Mouse (Mus musculus) frontal cortex, postnatal 10 days (tissue): ENCODE measurements around the gene E2f1.

Experiments
- DNase-seq, 2 experiments: peaks; one replicate each; pipeline ENCODE4 v3.0.0; 2022; ENCODE audit warnings: low spot score in 2 of 2, mixed read lengths in 1 of 2

Gene E2f1

GRCm38 (mm10) chr2:154552424-154552907, 17.2 kb downstream of the E2f1 start:
- DNase-seq = peak; percentile 75 to 79

- no peak for DNase-seq
Observed at GRCm38 (mm10) chr2:154551927-154552326, 17.8 kb downstream of the E2f1 start.

- no peak for DNase-seq
Observed at GRCm38 (mm10) chr2:154551476-154551875, 18.2 kb downstream of the E2f1 start, which contains the start of gene Actl10. TSS of gene Actl10 (plus strand) at chr2:154551776.

GRCm38 (mm10) chr2:154550937-154551336, 18.8 kb downstream of the E2f1 start:
- DNase-seq = no peak

- DNase-seq = no peak
Observed at GRCm38 (mm10) chr2:154549886-154550189, 19.9 kb downstream of the E2f1 start.

- DNase-seq = peak in 1 of 2 experiments; percentile 70
Observed at GRCm38 (mm10) chr2:154549127-154549885, 20.4 kb downstream of the E2f1 start.

GRCm38 (mm10) chr2:154548688-154549087, 21.0 kb downstream of the E2f1 start:
- DNase-seq = no peak

GRCm38 (mm10) chr2:154546711-154547110, 23.0 kb downstream of the E2f1 start, which contains the start of gene 1700003F12Rik:
TSS of gene 1700003F12Rik (plus strand) at chr2:154547085.
- DNase-seq = no peak

- DNase-seq = peak; percentile 68 to 84
Observed at GRCm38 (mm10) chr2:154543567-154544347, 25.9 kb downstream of the E2f1 start.

GRCm38 (mm10) chr2:154541630-154542029, 28.1 kb downstream of the E2f1 start:
- no peak for DNase-seq

GRCm38 (mm10) chr2:154539720-154540119, 30.0 kb downstream of the E2f1 start:
- DNase-seq = peak in 1 of 2 experiments; percentile 63

- no peak for DNase-seq
Observed at GRCm38 (mm10) chr2:154538710-154539109, 31.0 kb downstream of the E2f1 start.

GRCm38 (mm10) chr2:154538310-154538709, 31.4 kb downstream of the E2f1 start:
- DNase-seq = no peak

- no peak for DNase-seq
Observed at GRCm38 (mm10) chr2:154534704-154535270, 34.9 kb downstream of the E2f1 start.

- no peak for DNase-seq
Observed at GRCm38 (mm10) chr2:154532888-154533287, 36.8 kb downstream of the E2f1 start.

GRCm38 (mm10) chr2:154526531-154526930, 43.2 kb downstream of the E2f1 start:
- no peak for DNase-seq

- no peak for DNase-seq
Observed at GRCm38 (mm10) chr2:154525285-154525684, 44.4 kb downstream of the E2f1 start.

- no peak for DNase-seq
Observed at GRCm38 (mm10) chr2:154522334-154522733, 47.4 kb downstream of the E2f1 start.

- no peak for DNase-seq
Observed at GRCm38 (mm10) chr2:154521449-154521848, 48.2 kb downstream of the E2f1 start.

GRCm38 (mm10) chr2:154517424-154517823, 52.3 kb downstream of the E2f1 start:
- no peak for DNase-seq

GRCm38 (mm10) chr2:154516944-154517343, 52.7 kb downstream of the E2f1 start:
- no peak for DNase-seq

- DNase-seq = no peak
Observed at GRCm38 (mm10) chr2:154510141-154510540, 59.6 kb downstream of the E2f1 start.
